Mouse (Mus musculus) kidney, postnatal 0 days (tissue): ENCODE measurements around the gene Bicra. TPM values are rescaled to one million over a fixed set of nuclear protein-coding genes. Genes with fewer than 3 reads are reported as not detected.

Experiments
- ATAC-seq: fragments of 200-750 bp; cut with Nextera tagmentation; replicated peaks from 2 replicates; pipeline ENCODE4 v1.8.0; 2017; ENCODE audit warnings: low read depth, moderate number of reproducible peaks, moderate TSS enrichment, moderate library complexity; ENCODE audit not compliant: low FRiP score
- DNase-seq: peaks from one replicate; pipeline ENCODE4 v3.0.0-alpha.2; 2016; ENCODE audit warnings: low spot score
- H3K27ac ChIP-seq: fragments of 300-500 bp; sonication (generic); 2 replicates; pipeline ENCODE4 v1.5.1; 2014; ENCODE audit warnings: mild to moderate bottlenecking
- H3K27me3 ChIP-seq: fragments of 300-500 bp; sonication (generic); 2 replicates; pipeline ENCODE4 v1.6.1; 2014; ENCODE audit warnings: low read length, mixed read lengths; ENCODE audit not compliant: insufficient read depth
- H3K36me3 ChIP-seq: fragments of 300-500 bp; sonication (generic); 2 replicates; pipeline ENCODE4 v1.6.1; 2014; ENCODE audit warnings: low read length, mixed read lengths; ENCODE audit not compliant: insufficient read depth
- H3K4me1 ChIP-seq: fragments of 300-500 bp; sonication (generic); replicated peaks from 2 replicates; pipeline ENCODE4 v1.6.1; 2014; ENCODE audit warnings: antibody characterized with exemption, low read length, mixed read lengths; ENCODE audit not compliant: insufficient read depth
- H3K4me2 ChIP-seq: fragments of 300-500 bp; sonication (generic); 2 replicates; pipeline ENCODE4 v1.6.1; 2014; ENCODE audit warnings: mild to moderate bottlenecking, low read length, moderate library complexity, mixed read lengths
- H3K4me3 ChIP-seq: fragments of 300-500 bp; sonication (generic); replicated peaks from 2 replicates; pipeline ENCODE4 v1.5.1; 2014; ENCODE audit warnings: low read depth, low read length
- H3K9ac ChIP-seq: fragments of 300-500 bp; sonication (generic); 2 replicates; pipeline ENCODE4 v1.6.1; 2014; ENCODE audit warnings: low read depth, low read length
- H3K9me3 ChIP-seq: fragments of 300-500 bp; sonication (generic); replicated peaks from 2 replicates; pipeline ENCODE4 v1.6.1; 2016; ENCODE audit warnings: low read length, inconsistent platforms, mixed read lengths
- CTCF ChIP-seq: IDR thresholded peaks from 2 replicates; pipeline ENCODE4 v1.5.1; 2016; ENCODE audit warnings: antibody characterized with exemption, low read depth, mild to moderate bottlenecking, moderate library complexity
- WGBS: fragments of 180-500 bp; shearing (Covaris S2); extraction: QIAGEN DNeasy Blood & Tissue Kit; methylation state at CpG from one replicate; pipeline ENCODE4 v1.1.7; 2014; 5-methylcytosine and 5-hydroxymethylcytosine counted together
- polyA plus RNA-seq: library from polyadenylated mRNA; unstranded; fragments of >200 nt; fragmentation: Nextera tagmentation; extraction: Ambion mirVana; gene quantifications from 2 replicates; pipeline ENCODE4 v1.2.1, GENCODE M21; 2015

The Bicra gene
- polyA plus RNA-seq, 1 experiment from 2014 or later = 3.3 TPM

GRCm38 (mm10) chr7:16056459-16057135 is 8.9 kb upstream of the Bicra start:
- Histone ChIP-seq H3K36me3 (no peaks in the 10 kb centered on the region), H3K9me3 (no peaks in the 10 kb centered on the region), H3K4me1 (peaks cover 2% of the 10 kb centered on the region; the same call in 1 of the 2 replicates), H3K27ac (no peak overlapping the region), H3K9ac (no peak overlapping the region), H3K27me3 (no peaks in the 10 kb centered on the region), H3K4me3 (no peak overlapping the region), H3K4me2 (no peak overlapping the region)
- TF ChIP-seq CTCF = peak; percentile 53; the same call in 1 of the 2 replicates
- no peak for ATAC-seq
- DNase-seq = no peak
- 26% methylated on average over 5 of the region's 5 CpGs for WGBS

DNA sequence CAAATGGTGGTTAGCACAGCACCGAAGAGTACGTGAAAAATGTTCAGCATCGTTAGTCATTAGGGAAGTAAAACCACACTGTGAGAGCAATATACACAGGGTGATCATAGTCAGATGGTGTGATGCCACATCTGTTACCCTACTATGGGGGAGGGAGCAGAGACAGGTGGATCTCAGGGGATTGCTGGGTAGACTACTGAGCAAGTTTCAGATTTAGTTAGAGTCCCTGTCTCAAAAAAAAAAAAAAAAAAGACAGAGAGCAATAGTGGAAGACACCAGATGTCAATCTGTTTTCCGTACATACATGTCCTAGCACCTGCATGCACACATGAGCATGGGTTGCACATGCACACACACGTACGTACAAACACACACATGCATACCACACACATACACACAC is 7.9 kb upstream of the Bicra start:
- Histone ChIP-seq H3K9me3 (no peaks in the 10 kb centered on the region), H3K4me2 (no peak overlapping the region), H3K4me1 (peaks cover 3% of the 10 kb centered on the region; the same call in 1 of the 2 replicates), H3K36me3 (no peaks in the 10 kb centered on the region), H3K4me3 (no peak overlapping the region), H3K9ac (no peak overlapping the region), H3K27me3 (no peaks in the 10 kb centered on the region), H3K27ac (no peak overlapping the region)
- TF ChIP-seq CTCF = no peak
- DNase-seq (no peak), ATAC-seq (no peak)
- 73% methylated on average over 6 of the region's 6 CpGs for WGBS

DNA sequence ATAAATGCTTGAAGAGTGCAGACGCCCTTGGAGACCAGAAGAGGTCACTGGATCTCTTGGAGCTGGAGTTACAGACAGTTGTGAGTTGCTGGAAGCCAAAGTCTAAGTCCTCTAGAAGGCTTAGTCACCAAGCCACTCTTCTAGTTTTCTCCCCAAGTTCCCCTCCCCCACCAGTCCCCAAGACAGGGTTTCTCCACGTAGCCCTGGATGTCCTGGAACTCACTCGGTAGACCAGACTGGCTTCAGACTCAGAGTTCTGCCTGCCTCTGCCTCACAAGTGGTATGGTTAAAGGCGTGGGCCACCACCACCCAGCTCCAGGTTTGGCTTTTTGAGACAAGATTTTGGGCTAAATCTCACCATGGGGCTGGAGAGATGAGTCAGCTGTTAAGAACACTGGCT is 7.2 kb upstream of the Bicra start:
- TF ChIP-seq CTCF = no peak
- peaks cover 7% of the 10 kb centered on the region; the same call in 1 of the 2 replicates for H3K4me1 ChIP-seq
- no peak overlapping the region for H3K4me3 ChIP-seq
- no peak for ATAC-seq
- H3K9me3 ChIP-seq = no peaks in the 10 kb centered on the region
- H3K27me3 ChIP-seq = no peaks in the 10 kb centered on the region
- no peak overlapping the region for H3K9ac ChIP-seq
- 63% methylated on average over 4 of the region's 4 CpGs for WGBS
- no peak for DNase-seq
- H3K4me2 ChIP-seq = no peak overlapping the region
- no peak overlapping the region for H3K27ac ChIP-seq
- no peaks in the 10 kb centered on the region for H3K36me3 ChIP-seq

DNA sequence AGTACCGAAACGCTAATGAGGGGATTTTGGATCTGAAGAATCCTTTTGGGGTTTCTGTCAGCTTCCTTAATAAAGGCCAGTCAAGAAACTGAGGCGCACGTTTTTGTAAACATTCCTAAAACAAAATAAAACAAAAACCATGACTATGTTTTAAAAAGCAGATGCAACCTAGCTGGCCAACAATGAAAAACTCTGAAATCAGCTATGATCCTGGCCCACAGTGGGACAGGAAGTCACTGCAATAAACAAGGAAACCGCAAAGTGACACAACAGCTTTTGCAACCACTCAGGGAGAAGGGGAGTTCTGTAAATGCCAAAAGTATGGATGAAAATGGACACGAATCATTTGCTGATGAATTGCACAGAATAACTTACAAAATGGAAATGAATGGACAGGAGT is 5.4 kb upstream of the Bicra start:
- peak overlapping the region; percentile 96; the same call in 1 of the 2 replicates for H3K27ac ChIP-seq

DNA sequence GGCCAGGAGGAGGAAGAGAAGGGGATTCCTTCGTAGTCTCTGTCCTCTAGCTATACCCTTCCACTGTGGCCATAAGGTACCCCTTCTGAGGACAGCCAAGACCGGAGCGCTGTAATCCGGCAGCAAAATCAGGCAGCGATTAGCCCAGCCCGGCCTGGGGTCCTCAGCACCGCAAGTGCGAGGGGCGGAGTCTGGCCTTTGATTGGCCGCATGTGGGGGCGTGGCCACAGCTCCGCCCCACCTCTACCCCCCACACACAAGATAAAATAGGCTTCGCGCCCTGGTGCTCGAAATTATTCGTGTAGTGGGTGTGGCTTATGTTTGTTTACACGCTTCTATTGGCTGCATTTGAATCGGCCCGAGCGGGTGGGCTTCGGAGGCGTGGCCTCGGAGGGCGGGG is 5.0 kb upstream of the Bicra start:
- peak; percentile 81 for ATAC-seq
- 1% methylated on average over 24 of the region's 24 CpGs for WGBS

More for the DNA sequence above, 5.4 kb upstream of the Bicra start:
- ATAC-seq = no peak
- Histone ChIP-seq H3K9ac (no peak overlapping the region), H3K4me2 (peak overlapping the region; percentile 75), H3K9me3 (no peaks in the 10 kb centered on the region), H3K4me1 (peaks cover 18% of the 10 kb centered on the region; the same call in 1 of the 2 replicates), H3K36me3 (no peaks in the 10 kb centered on the region), H3K27me3 (no peaks in the 10 kb centered on the region), H3K4me3 (peak overlapping the region; percentile 52; the same call in 1 of the 2 replicates)
- DNase-seq = peak; percentile 76
- no peak for TF ChIP-seq CTCF
- WGBS = 8% methylated on average over 6 of the region's 6 CpGs

GRCm38 (mm10) chr7:16051883-16052595 is 4.3 kb upstream of the Bicra start:
- H3K27me3 ChIP-seq = no peaks in the 10 kb centered on the region
- no peaks in the 10 kb centered on the region for H3K9me3 ChIP-seq
- peak overlapping the region; percentile 52 for H3K4me3 ChIP-seq
- H3K9ac ChIP-seq = peak overlapping the region; percentile 80
- H3K27ac ChIP-seq = peak overlapping the region; percentile 96
- peak overlapping the region; percentile 75 for H3K4me2 ChIP-seq
- peaks cover 18% of the 10 kb centered on the region; the same call in 1 of the 2 replicates for H3K4me1 ChIP-seq
- ATAC-seq (peak; percentile 27; the same call in 1 of the 2 replicates), DNase-seq (peak; percentile 92)
- TF ChIP-seq CTCF = peak; percentile 86
- no peaks in the 10 kb centered on the region for H3K36me3 ChIP-seq
- 5% methylated on average over 19 of the region's 19 CpGs for WGBS

More for the DNA sequence above, 5.0 kb upstream of the Bicra start:
- Histone ChIP-seq H3K27ac (peak overlapping the region; percentile 96), H3K4me1 (peaks cover 18% of the 10 kb centered on the region; the same call in 1 of the 2 replicates), H3K27me3 (no peaks in the 10 kb centered on the region), H3K36me3 (no peaks in the 10 kb centered on the region), H3K9ac (peak overlapping the region; percentile 80), H3K4me2 (peak overlapping the region; percentile 75), H3K9me3 (no peaks in the 10 kb centered on the region), H3K4me3 (peak overlapping the region; percentile 52)
- peak; percentile 100 for DNase-seq
- no peak for TF ChIP-seq CTCF
